Mouse (Mus musculus): Measurements from ENCODE around the gene Rasa2.
A peak's percentile ranks its signal among the peaks of the same experiment; 100 is the strongest.
"Not testable (repeated sequence)": the region's sequence is repeated elsewhere in the genome, so short reads cannot be mapped to it uniquely, and the experiment has no call there.

Gene Rasa2

GRCm38 (mm10) chr9:96583076-96583475 is 48.3 kb downstream of the Rasa2 start:
- DNase-seq, result no peak

- DNase-seq, result no peak
Observed at GRCm38 (mm10) chr9:96578190-96578589, 53.2 kb downstream of the Rasa2 start.

GRCm38 (mm10) chr9:96577674-96578073 is 53.7 kb downstream of the Rasa2 start:
- no peak for DNase-seq

- no peak for DNase-seq
Observed at GRCm38 (mm10) chr9:96573252-96573651, 58.2 kb downstream of the Rasa2 start.

GRCm38 (mm10) chr9:96572754-96573153 is 58.7 kb downstream of the Rasa2 start:
- no peak for DNase-seq

GRCm38 (mm10) chr9:96566470-96566996 is 64.9 kb downstream of the Rasa2 start:
- DNase-seq, result no peak

GRCm38 (mm10) chr9:96563501-96563900 is 67.9 kb downstream of the Rasa2 start:
- DNase-seq, result no peak

- DNase-seq, result no peak
Observed at GRCm38 (mm10) chr9:96559148-96559547, 72.3 kb downstream of the Rasa2 start.

- DNase-seq, result no peak
Observed at GRCm38 (mm10) chr9:96558594-96558993, 72.8 kb downstream of the Rasa2 start.

- DNase-seq, result no peak
Observed at GRCm38 (mm10) chr9:96554095-96554494, 77.3 kb downstream of the Rasa2 start.

GRCm38 (mm10) chr9:96545410-96545809 is 86.0 kb downstream of the Rasa2 start:
- DNase-seq, result no peak

GRCm38 (mm10) chr9:96543643-96544640 is 87.5 kb downstream of the Rasa2 start:
- DNase-seq, result peak; percentile 59 to 76

- no peak for DNase-seq
Observed at GRCm38 (mm10) chr9:96538916-96539315, 92.5 kb downstream of the Rasa2 start.

GRCm38 (mm10) chr9:96537615-96537919 is 93.8 kb downstream of the Rasa2 start:
- DNase-seq, result no peak

GRCm38 (mm10) chr9:96536895-96537614 is 94.4 kb downstream of the Rasa2 start:
- peak; percentile 33 to 40 for DNase-seq

- not testable (repeated sequence) for DNase-seq
Observed at GRCm38 (mm10) chr9:96536093-96536492, 95.3 kb downstream of the Rasa2 start.

- no peak for DNase-seq
Observed at GRCm38 (mm10) chr9:96535431-96535830, 96.0 kb downstream of the Rasa2 start.

GRCm38 (mm10) chr9:96534256-96534655 is 97.2 kb downstream of the Rasa2 start:
- DNase-seq, result no peak

- DNase-seq, result no peak
Observed at GRCm38 (mm10) chr9:96533476-96533875, 97.9 kb downstream of the Rasa2 start.

GRCm38 (mm10) chr9:96532531-96532930 is 98.9 kb downstream of the Rasa2 start:
- no peak for DNase-seq

GRCm38 (mm10) chr9:96530674-96531081 is 100.7 kb downstream of the Rasa2 start:
- peak; percentile 36 to 45 for DNase-seq

GRCm38 (mm10) chr9:96529961-96530673 is 101.3 kb downstream of the Rasa2 start:
- peak; percentile 29 to 34 for DNase-seq

- no peak for DNase-seq
Observed at GRCm38 (mm10) chr9:96526011-96526410, 105.4 kb downstream of the Rasa2 start.

Data from cerebellum, postnatal 36 days (tissue).